Mouse (Mus musculus): ENCODE results near the gene Ptbp3.
A peak's percentile ranks its signal among the peaks of the same experiment; 100 is the strongest.
"Not testable (repeated sequence)": the region's sequence is repeated elsewhere in the genome, so short reads cannot be mapped to it uniquely, and the experiment has no call there.

The Ptbp3 gene

GRCm38 (mm10) chr4:59557343-59557742 is 8.2 kb upstream of the Ptbp3 start:
- DNase-seq (ENCODE audit: low read depth in 2 of 2, low spot score in 2 of 2): not testable (repeated sequence)

- no peak for DNase-seq (ENCODE audit: low read depth in 2 of 2, low spot score in 2 of 2)
Measured at GRCm38 (mm10) chr4:59555177-59555576, 6.0 kb upstream of the Ptbp3 start.

GRCm38 (mm10) chr4:59553576-59553975 is 4.4 kb upstream of the Ptbp3 start:
- DNase-seq (ENCODE audit: low read depth in 2 of 2, low spot score in 2 of 2): no peak

GRCm38 (mm10) chr4:59552835-59553234 is 3.7 kb upstream of the Ptbp3 start:
- DNase-seq (ENCODE audit: low read depth in 2 of 2, low spot score in 2 of 2): no peak

GRCm38 (mm10) chr4:59551901-59552300 is 2.7 kb upstream of the Ptbp3 start:
- DNase-seq (ENCODE audit: low read depth in 2 of 2, low spot score in 2 of 2): no peak

GRCm38 (mm10) chr4:59549977-59550560 is 905 bp upstream of the Ptbp3 start:
- no peak for DNase-seq (ENCODE audit: low read depth in 2 of 2, low spot score in 2 of 2)

GRCm38 (mm10) chr4:59548560-59549174 is 497 bp downstream of the Ptbp3 start:
- DNase-seq (ENCODE audit: low read depth in 2 of 2, low spot score in 2 of 2): peak; percentile 70 to 75

- no peak for DNase-seq (ENCODE audit: low read depth in 2 of 2, low spot score in 2 of 2)
Measured at GRCm38 (mm10) chr4:59548011-59548559, 1.1 kb downstream of the Ptbp3 start.

GRCm38 (mm10) chr4:59547136-59547889 is 1.9 kb downstream of the Ptbp3 start:
- DNase-seq (ENCODE audit: low read depth in 2 of 2, low spot score in 2 of 2): peak; percentile 15 to 34

GRCm38 (mm10) chr4:59546285-59547071 is 2.7 kb downstream of the Ptbp3 start:
- DNase-seq (ENCODE audit: low read depth in 2 of 2, low spot score in 2 of 2): peak in 1 of 2 experiments; percentile 26

GRCm38 (mm10) chr4:59544654-59545053 is 4.5 kb downstream of the Ptbp3 start:
- no peak for DNase-seq (ENCODE audit: low read depth in 2 of 2, low spot score in 2 of 2)

- no peak for DNase-seq (ENCODE audit: low read depth in 2 of 2, low spot score in 2 of 2)
Measured at GRCm38 (mm10) chr4:59543006-59543405, 6.2 kb downstream of the Ptbp3 start.

- no peak for DNase-seq (ENCODE audit: low read depth in 2 of 2, low spot score in 2 of 2)
Measured at GRCm38 (mm10) chr4:59536281-59536680, 12.9 kb downstream of the Ptbp3 start.

- DNase-seq (ENCODE audit: low read depth in 2 of 2, low spot score in 2 of 2): no peak
Measured at GRCm38 (mm10) chr4:59535624-59536023, 13.5 kb downstream of the Ptbp3 start.

GRCm38 (mm10) chr4:59533268-59533667 is 15.9 kb downstream of the Ptbp3 start:
- DNase-seq (ENCODE audit: low read depth in 2 of 2, low spot score in 2 of 2): no peak

GRCm38 (mm10) chr4:59531172-59531571 is 18.0 kb downstream of the Ptbp3 start:
- no peak for DNase-seq (ENCODE audit: low read depth in 2 of 2, low spot score in 2 of 2)

- DNase-seq (ENCODE audit: low read depth in 2 of 2, low spot score in 2 of 2): no peak
Measured at GRCm38 (mm10) chr4:59527470-59527869, 21.7 kb downstream of the Ptbp3 start.

GRCm38 (mm10) chr4:59526728-59527127 is 22.4 kb downstream of the Ptbp3 start:
- no peak for DNase-seq (ENCODE audit: low read depth in 2 of 2, low spot score in 2 of 2)

GRCm38 (mm10) chr4:59524875-59525274 is 24.3 kb downstream of the Ptbp3 start:
- no peak for DNase-seq (ENCODE audit: low read depth in 2 of 2, low spot score in 2 of 2)

GRCm38 (mm10) chr4:59510321-59510720 is 38.8 kb downstream of the Ptbp3 start:
- no peak for DNase-seq (ENCODE audit: low read depth in 2 of 2, low spot score in 2 of 2)

GRCm38 (mm10) chr4:59509558-59509957 is 39.6 kb downstream of the Ptbp3 start:
- no peak for DNase-seq (ENCODE audit: low read depth in 2 of 2, low spot score in 2 of 2)

All from CD8-positive naive resting alpha-beta T cell, adult 2 months (primary cell).